Mouse (Mus musculus) urinary bladder, postnatal 4 days (tissue): ENCODE results near the gene Igfbp6.
A peak's percentile ranks its signal among the peaks of the same experiment; 100 is the strongest.

Experiments used
- DNase-seq, 2 experiments: peaks; one replicate each; pipeline ENCODE4 v3.0.0; 2021 to 2022; ENCODE audit warnings: low spot score in 2 of 2

Igfbp6 gene

GRCm38 (mm10) chr15:102108651-102109525 lies 35.3 kb upstream of the Igfbp6 start:
- peak; percentile 67 to 85 for DNase-seq

DNA sequence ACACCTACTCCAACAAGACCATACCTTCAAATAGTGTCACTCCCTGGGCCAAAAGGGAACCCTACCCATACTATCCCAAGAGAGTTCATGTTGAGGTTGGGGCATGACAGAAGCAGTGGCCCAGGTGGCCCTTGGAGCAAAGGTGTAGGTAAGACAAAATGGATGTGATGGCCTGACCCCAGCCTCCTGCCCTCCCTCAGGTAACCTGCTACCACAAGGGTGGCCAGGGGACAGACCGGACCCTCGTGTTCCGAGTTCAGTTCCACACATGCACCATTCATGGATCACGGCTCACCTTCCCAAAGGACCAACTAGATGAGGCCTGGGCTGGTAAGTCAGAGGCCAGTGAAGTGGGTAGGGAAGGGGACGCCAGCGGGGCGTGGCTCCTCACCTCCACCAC lies 33.9 kb upstream of the Igfbp6 start:
- no peak for DNase-seq

DNA sequence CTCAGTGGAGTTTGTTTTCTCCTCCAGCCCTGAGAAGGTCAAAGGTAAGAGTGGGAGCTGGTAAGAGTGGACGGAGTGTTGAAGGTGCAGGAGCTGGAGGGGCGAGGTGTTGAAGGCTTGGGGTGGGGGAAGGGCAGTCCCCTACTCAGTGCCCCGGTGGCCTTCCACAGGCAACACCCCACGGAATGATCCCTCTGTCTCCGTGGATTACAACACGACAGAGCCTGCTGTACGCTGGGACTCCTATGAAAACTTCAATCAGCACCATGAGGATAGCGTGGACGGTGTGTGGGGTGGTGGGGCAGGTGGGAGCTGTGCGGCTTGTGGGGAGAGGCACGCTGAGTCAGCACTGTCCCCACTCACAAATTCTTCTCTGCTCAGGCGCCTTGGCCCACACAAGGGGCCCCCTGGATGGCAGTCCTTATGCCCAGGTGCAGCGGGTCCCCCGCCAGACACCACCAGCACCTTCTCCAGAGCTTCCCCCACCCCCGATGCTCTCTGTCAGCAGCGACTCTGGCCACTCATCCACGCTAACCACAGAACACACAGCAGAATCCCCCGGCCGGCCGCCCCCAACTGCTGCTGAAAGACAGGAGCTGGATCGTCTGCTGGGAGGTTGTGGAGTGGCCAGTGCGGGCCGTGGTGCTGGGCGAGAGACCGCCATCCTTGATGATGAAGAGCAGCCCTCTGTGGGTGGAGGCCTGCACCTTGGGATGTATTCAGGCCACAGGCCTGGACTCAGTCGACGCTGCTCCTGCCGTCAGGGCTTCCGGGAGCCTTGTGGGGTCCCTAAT lies 33.3 kb upstream of the Igfbp6 start:
- DNase-seq = no peak

DNA sequence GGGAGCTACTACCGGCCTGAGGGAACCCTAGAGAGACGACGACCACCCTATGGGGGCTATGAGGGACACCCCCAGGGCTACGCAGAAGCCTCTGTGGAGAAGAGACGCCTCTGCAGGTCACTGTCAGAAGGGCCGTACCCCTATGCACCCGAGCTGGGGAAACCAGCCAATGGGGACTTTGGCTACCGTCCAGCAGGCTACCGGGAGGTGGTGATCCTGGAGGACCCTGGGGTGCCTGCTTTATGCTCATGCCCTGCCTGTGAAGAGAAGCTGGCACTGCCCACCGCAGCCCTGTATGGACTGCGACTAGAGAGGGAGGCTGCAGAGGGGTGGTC lies 32.7 kb upstream of the Igfbp6 start:
- DNase-seq = no peak

DNA sequence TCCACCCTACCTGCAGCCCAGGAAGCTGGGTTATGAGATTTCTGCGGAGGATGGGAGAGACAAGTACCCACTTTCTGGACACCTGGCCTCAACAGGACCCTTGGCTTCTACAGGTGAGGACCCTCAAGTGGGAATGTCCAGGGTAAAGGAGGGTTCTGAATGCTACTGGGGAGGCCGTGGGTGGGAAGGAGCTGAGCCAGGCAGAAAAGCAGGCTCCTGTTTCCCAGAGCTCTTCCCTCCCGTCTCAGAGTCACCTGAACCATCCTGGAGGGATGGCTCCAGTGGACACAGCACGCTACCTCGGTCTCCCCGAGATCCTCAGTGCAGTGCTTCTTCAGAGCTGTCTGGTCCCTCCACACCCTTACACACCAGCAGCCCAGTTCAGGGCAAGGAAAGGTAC lies 32.0 kb upstream of the Igfbp6 start:
- no peak for DNase-seq

DNA sequence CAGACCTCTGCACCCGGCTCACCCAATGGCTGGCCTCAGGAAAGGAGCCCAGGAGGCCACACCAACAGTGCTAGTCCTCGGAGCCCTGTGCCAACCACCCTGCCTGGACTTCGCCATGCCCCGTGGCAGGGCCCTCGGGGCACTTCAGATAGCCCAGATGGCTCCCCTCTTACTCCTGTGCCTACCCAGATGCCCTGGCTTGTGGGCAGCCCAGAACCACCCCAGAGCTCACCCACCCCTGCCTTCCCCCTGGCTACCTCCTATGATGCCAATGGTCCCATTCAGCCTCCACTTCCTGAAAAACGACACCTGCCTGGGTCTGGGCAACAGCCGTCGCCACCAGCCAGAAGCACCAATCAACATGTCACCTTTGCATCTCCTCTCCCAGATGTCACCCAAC lies 31.3 kb upstream of the Igfbp6 start:
- DNase-seq = no peak

- no peak for DNase-seq
Measured at GRCm38 (mm10) chr15:102113674-102114073, 30.5 kb upstream of the Igfbp6 start.

- DNase-seq = no peak
Measured at GRCm38 (mm10) chr15:102114651-102115260, 29.4 kb upstream of the Igfbp6 start.

- DNase-seq = no peak
Measured at GRCm38 (mm10) chr15:102115731-102116231, 28.4 kb upstream of the Igfbp6 start.

DNA sequence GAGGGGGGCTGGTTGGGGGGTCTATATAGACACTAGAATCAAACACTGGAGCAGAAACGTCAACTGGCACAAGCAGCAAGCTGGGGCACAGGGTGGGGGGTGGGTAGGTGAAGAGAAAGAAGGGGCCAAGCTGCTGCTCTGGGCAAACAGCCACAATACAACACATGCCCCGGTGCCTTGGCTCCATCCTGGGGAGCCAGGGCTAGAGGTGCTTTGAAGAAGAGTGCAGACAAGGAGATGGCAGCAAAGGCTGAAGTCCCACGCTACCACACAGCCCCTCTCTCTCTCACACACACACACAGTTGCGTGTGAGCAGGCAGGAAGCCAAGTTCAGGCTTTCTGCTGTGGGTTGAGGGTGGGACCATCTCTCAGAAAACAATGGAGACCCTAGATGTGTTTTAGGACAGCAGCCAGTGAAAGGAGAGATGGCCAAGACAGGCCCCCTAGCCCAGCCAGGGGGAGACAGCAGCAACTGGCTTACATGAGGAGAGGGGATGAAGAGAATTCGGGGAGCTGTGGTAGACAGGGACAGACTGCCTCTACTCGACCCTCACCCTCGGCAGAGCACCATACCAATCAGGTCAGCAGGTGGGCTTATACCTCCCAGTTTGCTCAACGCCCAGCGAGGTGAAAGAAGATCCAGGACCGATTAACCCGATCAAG lies 27.3 kb upstream of the Igfbp6 start:
- DNase-seq = no peak

DNA sequence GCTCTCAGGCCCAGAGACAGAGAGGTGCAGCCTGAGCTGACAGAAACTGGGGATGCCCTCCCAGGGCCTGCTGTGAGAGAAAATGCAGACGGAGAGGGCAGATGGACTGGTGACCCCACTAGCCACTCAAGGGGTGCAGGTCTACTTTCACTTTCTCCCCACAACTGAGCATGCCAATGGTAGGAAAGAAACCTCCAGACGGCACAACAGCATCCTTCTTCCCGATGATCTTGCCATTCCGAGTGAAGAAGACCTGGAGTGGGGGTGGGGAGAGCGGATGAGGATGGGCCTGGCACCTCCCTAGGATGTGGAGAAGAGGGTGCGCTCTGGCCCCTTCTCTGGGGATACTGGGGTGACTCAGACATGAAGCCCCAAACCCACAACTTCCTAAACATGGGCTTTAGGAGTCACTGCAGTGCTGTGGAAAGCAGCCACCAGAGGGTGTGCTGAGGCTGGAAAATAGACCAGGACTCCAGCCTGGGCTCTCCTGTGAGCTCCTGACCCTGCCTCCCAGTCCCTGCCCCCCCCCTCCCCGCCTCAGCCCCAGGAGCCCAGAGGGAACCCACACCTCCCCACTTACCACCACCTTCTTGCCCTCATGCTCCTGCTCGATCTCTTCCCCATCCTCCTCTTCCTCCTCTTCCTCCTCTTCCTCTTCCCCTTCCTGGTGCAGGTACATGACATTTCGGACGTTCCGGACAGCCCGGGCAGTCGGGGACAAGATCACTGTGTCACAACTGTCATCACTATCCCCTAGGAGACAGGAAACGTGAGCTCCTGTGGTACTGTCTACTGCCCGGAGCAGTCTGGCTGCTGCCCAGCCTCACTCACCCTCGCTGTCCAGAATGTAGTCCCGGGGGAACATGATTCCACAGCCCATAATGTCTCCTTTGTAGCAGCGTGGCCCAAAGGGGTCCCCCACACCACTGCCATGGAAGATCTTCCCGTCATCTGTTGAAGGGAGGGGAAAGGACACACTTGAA lies 26.4 kb upstream of the Igfbp6 start:
- DNase-seq = no peak

GRCm38 (mm10) chr15:102118591-102118990 lies 25.6 kb upstream of the Igfbp6 start:
- no peak for DNase-seq

GRCm38 (mm10) chr15:102119121-102119830 lies 24.9 kb upstream of the Igfbp6 start:
- no peak for DNase-seq

- DNase-seq = no peak
Measured at GRCm38 (mm10) chr15:102119831-102120170, 24.4 kb upstream of the Igfbp6 start.

DNA sequence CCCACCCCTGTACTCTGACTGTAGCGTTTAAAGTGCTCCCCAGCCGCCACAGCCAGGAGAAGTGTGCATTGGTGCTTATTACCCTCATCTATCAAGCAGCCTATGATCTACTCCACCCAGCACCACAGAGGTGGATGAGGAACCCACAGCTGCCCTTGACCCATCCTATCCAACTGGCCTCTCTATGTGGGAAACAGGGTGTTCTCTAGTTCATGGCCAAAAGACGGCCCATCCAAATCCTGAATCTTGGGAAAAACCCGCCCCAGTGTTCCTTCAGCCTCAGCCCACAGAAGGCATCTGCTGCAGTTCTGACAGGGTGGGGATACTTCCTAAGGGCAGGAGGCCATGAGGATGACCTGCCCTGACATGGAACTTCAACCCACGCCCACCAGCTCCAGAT lies 23.6 kb upstream of the Igfbp6 start:
- peak in 1 of 2 experiments; percentile 57 for DNase-seq

GRCm38 (mm10) chr15:102126303-102126702 lies 17.9 kb upstream of the Igfbp6 start:
- no peak for DNase-seq

GRCm38 (mm10) chr15:102133314-102133713 lies 10.8 kb upstream of the Igfbp6 start:
- no peak for DNase-seq

- no peak for DNase-seq
Measured at GRCm38 (mm10) chr15:102134709-102135108, 9.5 kb upstream of the Igfbp6 start.

DNA sequence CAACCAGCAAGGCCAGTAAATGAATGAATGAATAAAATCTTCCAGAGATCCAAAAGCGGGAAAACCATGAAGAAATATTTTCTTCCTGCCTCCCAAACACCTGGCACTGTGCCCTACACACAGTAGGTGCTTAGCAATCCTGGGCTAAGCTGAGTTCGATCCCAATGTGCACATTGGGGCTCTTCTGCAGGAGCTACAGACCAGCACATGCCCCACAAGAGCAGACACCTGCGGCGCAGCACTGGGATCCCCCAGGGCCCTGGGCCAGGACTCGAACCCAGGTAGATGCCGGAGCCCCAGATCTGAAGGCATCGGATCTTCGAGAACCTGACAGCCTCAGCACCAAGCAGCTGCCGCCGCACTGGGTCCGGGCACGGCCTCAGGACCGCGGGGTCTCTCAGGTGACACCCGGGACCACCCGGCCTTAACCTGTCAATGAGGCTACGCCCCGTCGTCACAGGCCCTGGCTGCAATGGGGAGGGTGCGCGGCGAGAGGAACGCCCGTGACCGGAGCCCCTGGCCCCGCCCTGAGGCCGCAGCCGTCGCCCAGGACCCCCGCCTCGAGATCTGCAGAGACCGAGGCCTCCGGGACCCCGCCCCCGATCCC lies 8.5 kb upstream of the Igfbp6 start:
- DNase-seq = no peak
